Mouse (Mus musculus): ENCODE measurements at regions not wholly inside any gene's neighbourhood (a gene's known extent, or its start where the extent isn't known, plus 50 kb on each side); places are given as distances from the start of the nearest gene placed in this dataset.
A peak's percentile ranks its signal among the peaks of the same experiment; 100 is the strongest.

DNA sequence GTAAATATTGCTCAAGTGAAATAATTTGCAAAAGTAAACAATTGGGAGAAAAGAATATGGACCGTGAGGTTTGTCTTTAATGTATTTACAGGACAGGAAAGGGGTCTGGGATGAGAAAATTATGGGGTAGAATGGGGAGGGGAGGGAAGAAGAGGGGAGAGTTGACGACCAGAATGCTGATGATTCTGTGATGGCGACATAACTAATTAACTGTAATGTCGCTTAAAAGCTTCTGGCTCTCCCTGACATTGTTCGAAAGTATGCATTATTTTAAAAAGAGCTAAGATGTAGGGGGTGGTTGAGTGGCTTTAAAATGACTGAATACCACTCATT is 517.4 kb downstream of the Nyap2 start:
- peak overlapping the region; percentile 53 for H3K27ac ChIP-seq (replicated peaks; ENCODE audit: low read depth, low read length)
- 10% methylated on average over 5 of the region's 5 CpGs for WGBS
- H3K27me3 ChIP-seq (ENCODE audit: control insufficient read depth, insufficient read depth, low read length), result no peaks in the 10 kb centered on the region
- H3K9ac ChIP-seq (ENCODE audit: low read depth, low read length, severe bottlenecking), result peak overlapping the region; percentile 48; the same call in 1 of the 2 replicates
- H3K36me3 ChIP-seq (ENCODE audit: control insufficient read depth, insufficient read depth, low read length), result no peaks in the 10 kb centered on the region
- no peak for DNase-seq (ENCODE audit: low spot score)
- H3K9me3 ChIP-seq (ENCODE audit: control insufficient read depth, low read length), result no peaks in the 10 kb centered on the region
- H3K4me2 ChIP-seq (replicated peaks; ENCODE audit: low read depth, low read length, severe bottlenecking), result peak overlapping the region; percentile 47
- no peak for TF ChIP-seq POLR2A (IDR thresholded peaks at IDR 0.05; ENCODE audit: borderline replicate concordance, extremely low read depth, insufficient read depth, insufficient read length)
- peaks cover 5% of the 10 kb centered on the region for H3K4me1 ChIP-seq (ENCODE audit: control insufficient read depth, insufficient read depth, low read length)
- ATAC-seq (ENCODE audit: low FRiP score, low read depth), result no peak
- peak overlapping the region; percentile 36 for H3K4me3 ChIP-seq (replicated peaks; ENCODE audit: low read length)

DNA sequence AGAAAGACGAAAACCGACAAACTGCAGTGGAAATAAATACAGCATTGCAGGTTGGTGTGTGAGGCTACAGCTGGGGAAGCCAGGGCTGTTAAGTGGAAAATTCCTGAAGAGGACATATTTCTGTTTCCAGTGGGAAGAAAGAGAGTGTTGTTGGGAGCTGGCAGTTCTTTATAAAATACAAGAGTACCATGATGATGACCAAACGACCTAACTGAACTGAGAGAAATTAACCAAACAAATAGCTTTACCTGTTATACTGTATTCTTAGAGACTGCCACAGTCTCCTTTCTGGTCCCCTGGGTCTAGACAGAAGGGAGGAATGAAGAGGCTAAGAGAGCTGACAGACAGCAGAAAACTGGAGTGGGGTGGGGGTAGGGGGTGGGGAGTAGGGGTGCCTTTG is 517.9 kb downstream of the Nyap2 start:
- H3K27ac ChIP-seq (replicated peaks; ENCODE audit: low read depth, low read length), result 0 out of 2 replicates have a peak overlapping the region, but pooled peaks have one; percentile 27
- TF ChIP-seq POLR2A (IDR thresholded peaks at IDR 0.05; ENCODE audit: borderline replicate concordance, extremely low read depth, insufficient read depth, insufficient read length), result no peak
- no peaks in the 10 kb centered on the region for H3K9me3 ChIP-seq (ENCODE audit: control insufficient read depth, low read length)
- H3K4me2 ChIP-seq (replicated peaks; ENCODE audit: low read depth, low read length, severe bottlenecking), result no peak overlapping the region
- peaks cover 5% of the 10 kb centered on the region for H3K4me1 ChIP-seq (ENCODE audit: control insufficient read depth, insufficient read depth, low read length)
- no peaks in the 10 kb centered on the region for H3K27me3 ChIP-seq (ENCODE audit: control insufficient read depth, insufficient read depth, low read length)
- peak; percentile 16 for DNase-seq (ENCODE audit: low spot score)
- ATAC-seq (ENCODE audit: low FRiP score, low read depth), result no peak
- H3K9ac ChIP-seq (ENCODE audit: low read depth, low read length, severe bottlenecking), result no peak overlapping the region
- H3K4me3 ChIP-seq (replicated peaks; ENCODE audit: low read length), result no peak overlapping the region
- WGBS, result 18% methylated on average over 3 of the region's 3 CpGs
- H3K36me3 ChIP-seq (ENCODE audit: control insufficient read depth, insufficient read depth, low read length), result no peaks in the 10 kb centered on the region

DNA sequence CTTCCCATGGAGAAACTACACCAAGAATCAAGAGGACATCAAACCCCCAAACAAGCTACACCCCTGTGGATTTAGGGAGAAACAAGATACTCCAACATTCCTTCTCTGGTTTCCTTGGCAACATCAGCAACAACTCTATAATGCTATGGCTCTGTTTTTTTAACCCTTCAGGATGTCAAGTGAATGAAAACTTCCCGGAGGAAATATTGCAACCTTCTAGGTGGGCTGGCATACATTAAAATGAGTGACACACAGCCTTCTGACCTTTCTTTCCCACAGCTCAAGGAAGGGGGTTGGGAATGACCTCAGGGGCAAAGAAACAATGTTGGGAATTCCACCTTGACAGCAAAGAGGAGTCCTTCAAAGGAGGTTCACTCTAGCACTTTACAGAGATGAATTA is 532.0 kb downstream of the Nyap2 start:
- 0% methylated on average over 1 of the region's 1 CpGs for WGBS
- Histone ChIP-seq H3K27ac (replicated peaks; ENCODE audit: low read depth, low read length) (no peak overlapping the region), H3K4me2 (replicated peaks; ENCODE audit: low read depth, low read length, severe bottlenecking) (no peak overlapping the region), H3K4me1 (ENCODE audit: control insufficient read depth, insufficient read depth, low read length) (peaks cover 4% of the 10 kb centered on the region), H3K4me3 (replicated peaks; ENCODE audit: low read length) (no peak overlapping the region), H3K27me3 (ENCODE audit: control insufficient read depth, insufficient read depth, low read length) (no peaks in the 10 kb centered on the region), H3K36me3 (ENCODE audit: control insufficient read depth, insufficient read depth, low read length) (no peaks in the 10 kb centered on the region), H3K9ac (ENCODE audit: low read depth, low read length, severe bottlenecking) (no peak overlapping the region), H3K9me3 (ENCODE audit: control insufficient read depth, low read length) (no peaks in the 10 kb centered on the region)
- DNase-seq (ENCODE audit: low spot score), result peak; percentile 18
- no peak for TF ChIP-seq POLR2A (IDR thresholded peaks at IDR 0.05; ENCODE audit: borderline replicate concordance, extremely low read depth, insufficient read depth, insufficient read length)
- ATAC-seq (ENCODE audit: low FRiP score, low read depth), result 0 out of 2 replicates have a peak, but pooled peaks have one; percentile 23

DNA sequence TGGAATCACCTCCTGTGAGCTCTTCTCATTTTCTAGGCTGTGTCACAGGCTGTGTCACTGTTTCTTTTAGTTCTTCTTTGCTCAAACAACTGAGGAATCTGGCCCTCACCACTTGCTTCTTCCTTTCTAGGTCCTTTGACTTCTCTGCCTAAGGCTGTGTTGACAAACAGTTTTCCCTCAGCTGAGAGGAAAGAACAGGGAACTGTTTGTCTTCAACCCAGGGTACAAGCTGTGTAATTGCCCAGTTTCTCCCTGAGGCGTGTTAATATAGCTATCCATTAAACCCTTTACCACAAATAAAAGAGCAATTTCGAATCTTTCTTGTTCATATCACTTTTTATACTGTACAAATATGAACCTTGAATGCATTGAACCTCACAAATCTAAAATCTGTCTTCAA is 542.1 kb downstream of the Nyap2 start:
- 50% methylated on average over 2 of the region's 2 CpGs for WGBS
- no peak overlapping the region for H3K4me2 ChIP-seq (replicated peaks; ENCODE audit: low read depth, low read length, severe bottlenecking)
- H3K27ac ChIP-seq (replicated peaks; ENCODE audit: low read depth, low read length), result no peak overlapping the region
- DNase-seq (ENCODE audit: low spot score), result no peak
- no peaks in the 10 kb centered on the region for H3K36me3 ChIP-seq (ENCODE audit: control insufficient read depth, insufficient read depth, low read length)
- ATAC-seq (ENCODE audit: low FRiP score, low read depth), result no peak
- H3K4me3 ChIP-seq (replicated peaks; ENCODE audit: low read length), result no peak overlapping the region
- H3K9me3 ChIP-seq (ENCODE audit: control insufficient read depth, low read length), result no peaks in the 10 kb centered on the region
- H3K27me3 ChIP-seq (ENCODE audit: control insufficient read depth, insufficient read depth, low read length), result no peaks in the 10 kb centered on the region
- no peak for TF ChIP-seq POLR2A (IDR thresholded peaks at IDR 0.05; ENCODE audit: borderline replicate concordance, extremely low read depth, insufficient read depth, insufficient read length)
- H3K4me1 ChIP-seq (ENCODE audit: control insufficient read depth, insufficient read depth, low read length), result no peaks in the 10 kb centered on the region
- no peak overlapping the region for H3K9ac ChIP-seq (ENCODE audit: low read depth, low read length, severe bottlenecking)

DNA sequence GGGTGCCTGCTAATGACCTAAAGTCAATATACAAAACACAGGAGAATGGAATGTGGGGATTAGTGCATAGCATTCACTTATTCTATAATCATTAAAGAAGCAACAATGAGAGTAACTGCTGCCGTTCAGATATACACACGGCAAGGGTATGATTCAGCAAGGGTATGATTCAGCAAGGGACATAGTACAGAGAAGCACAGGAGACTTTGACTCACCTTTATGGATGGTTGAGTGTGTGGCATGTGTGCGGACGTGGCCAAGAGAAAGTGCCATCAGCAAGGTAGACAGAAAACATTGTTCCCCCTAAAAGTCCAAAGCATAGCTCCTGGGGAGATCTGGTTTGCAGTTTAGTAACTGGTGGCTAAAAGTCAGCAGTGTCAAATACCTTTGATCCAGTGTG is 547.4 kb downstream of the Nyap2 start:
- no peaks in the 10 kb centered on the region for H3K9me3 ChIP-seq (ENCODE audit: control insufficient read depth, low read length)
- no peaks in the 10 kb centered on the region for H3K27me3 ChIP-seq (ENCODE audit: control insufficient read depth, insufficient read depth, low read length)
- no peaks in the 10 kb centered on the region for H3K4me1 ChIP-seq (ENCODE audit: control insufficient read depth, insufficient read depth, low read length)
- ATAC-seq (ENCODE audit: low FRiP score, low read depth) (no peak), DNase-seq (ENCODE audit: low spot score) (no peak)
- H3K27ac ChIP-seq (replicated peaks; ENCODE audit: low read depth, low read length), result no peak overlapping the region
- H3K4me3 ChIP-seq (replicated peaks; ENCODE audit: low read length), result no peak overlapping the region
- H3K36me3 ChIP-seq (ENCODE audit: control insufficient read depth, insufficient read depth, low read length), result no peaks in the 10 kb centered on the region
- H3K4me2 ChIP-seq (replicated peaks; ENCODE audit: low read depth, low read length, severe bottlenecking), result no peak overlapping the region
- H3K9ac ChIP-seq (ENCODE audit: low read depth, low read length, severe bottlenecking), result no peak overlapping the region
- no peak for TF ChIP-seq POLR2A (IDR thresholded peaks at IDR 0.05; ENCODE audit: borderline replicate concordance, extremely low read depth, insufficient read depth, insufficient read length)
- WGBS, result 87% methylated on average over 4 of the region's 4 CpGs

DNA sequence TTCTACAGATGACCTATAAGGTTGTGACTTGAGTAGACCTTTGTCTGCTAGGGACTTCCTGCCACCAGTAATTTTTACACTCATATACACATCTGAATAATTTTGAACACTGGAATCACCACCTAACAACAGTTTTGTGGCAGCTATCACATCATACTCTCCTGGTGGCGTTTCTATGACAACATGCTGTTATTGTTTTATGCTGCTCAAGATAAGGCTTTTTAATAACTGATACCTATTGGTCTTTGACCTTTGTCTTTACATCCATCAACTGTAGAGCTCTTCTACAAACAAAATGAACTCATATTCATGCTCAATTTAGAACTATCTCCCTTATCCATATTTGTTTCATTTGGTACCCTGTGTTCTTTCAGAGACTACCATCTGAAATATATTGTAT is 556.0 kb downstream of the Nyap2 start:
- no peak overlapping the region for H3K27ac ChIP-seq (replicated peaks; ENCODE audit: low read depth, low read length)
- no peak overlapping the region for H3K4me3 ChIP-seq (replicated peaks; ENCODE audit: low read length)
- H3K9ac ChIP-seq (ENCODE audit: low read depth, low read length, severe bottlenecking), result no peak overlapping the region
- H3K9me3 ChIP-seq (ENCODE audit: control insufficient read depth, low read length), result no peaks in the 10 kb centered on the region
- no peaks in the 10 kb centered on the region for H3K27me3 ChIP-seq (ENCODE audit: control insufficient read depth, insufficient read depth, low read length)
- no peaks in the 10 kb centered on the region for H3K4me1 ChIP-seq (ENCODE audit: control insufficient read depth, insufficient read depth, low read length)
- TF ChIP-seq POLR2A (IDR thresholded peaks at IDR 0.05; ENCODE audit: borderline replicate concordance, extremely low read depth, insufficient read depth, insufficient read length), result no peak
- WGBS, result 90% methylated on average over 1 of the region's 1 CpGs
- DNase-seq (ENCODE audit: low spot score) (no peak), ATAC-seq (ENCODE audit: low FRiP score, low read depth) (no peak)
- H3K36me3 ChIP-seq (ENCODE audit: control insufficient read depth, insufficient read depth, low read length), result no peaks in the 10 kb centered on the region
- H3K4me2 ChIP-seq (replicated peaks; ENCODE audit: low read depth, low read length, severe bottlenecking), result no peak overlapping the region

Data from limb, embryonic 14.5 days (tissue).